Mouse (Mus musculus) bone marrow, adult 2 months (tissue): ENCODE data around the gene Rassf9.

ENCODE experiments used
- CTCF ChIP-seq: fragments of 200-500 bp; IDR thresholded peaks from 2 replicates; pipeline ENCODE4 v1.5.1; 2011; ENCODE audit warnings: low read length, control low read depth; ENCODE audit not compliant: control insufficient read depth, insufficient read depth
- POLR2A ChIP-seq: fragments of 200-500 bp; IDR thresholded peaks from 2 replicates; pipeline ENCODE4 v1.6.1; 2011; ENCODE audit warnings: low read depth, mild to moderate bottlenecking, control low read depth, low read length, borderline replicate concordance; ENCODE audit not compliant: control insufficient read depth

- TF ChIP-seq CTCF (no peak), POLR2A (no peak)
These were observed 21.6 kb upstream of the Rassf9 start, which contains the start of gene Nts for GRCm38 (mm10) chr10:102490386-102490785.
